Mouse (Mus musculus): ENCODE measurements at regions not wholly inside any gene's neighbourhood (a gene's known extent, or its start where the extent isn't known, plus 50 kb on each side); places are given as distances from the start of the nearest gene placed in this dataset.

GRCm38 (mm10) chr12:44145321-44145720 is 64.8 kb downstream of the Dnajb9 start:
- H3K4me3 ChIP-seq, result no peak overlapping the region
- no peak for DNase-seq (ENCODE audit: extremely low spot score in 1 of 2, low spot score in 2 of 2)
- H3K27ac ChIP-seq, result peak overlapping the region; percentile 79; the same call in 1 of the 2 replicates
- intact Hi-C loops (cut with DNase I), result loop anchor here (1.0 to 5.0 kb wide), 2 partner anchors 318 to 503 kb away; no protein-coding TSS in a partner anchor
- TF ChIP-seq CTCF (IDR thresholded peaks at IDR 0.05), result no peak

GRCm38 (mm10) chr12:44139026-44139425 is 71.1 kb downstream of the Dnajb9 start:
- TF ChIP-seq CTCF (IDR thresholded peaks at IDR 0.05), result no peak
- no peak for DNase-seq (ENCODE audit: extremely low spot score in 1 of 2, low spot score in 2 of 2)
- Histone ChIP-seq H3K4me3 (no peak overlapping the region), H3K27ac (peak overlapping the region; percentile 83)
- intact Hi-C loops (cut with DNase I), result no loop called here

- intact Hi-C loops (cut with DNase I), result no loop called here
- no peak overlapping the region for H3K27ac ChIP-seq
- DNase-seq (ENCODE audit: extremely low spot score in 1 of 2, low spot score in 2 of 2), result no peak
- H3K4me3 ChIP-seq, result no peak overlapping the region
- TF ChIP-seq CTCF (IDR thresholded peaks at IDR 0.05), result no peak
Observed at GRCm38 (mm10) chr12:44128874-44129273, 81.3 kb downstream of the Dnajb9 start.

GRCm38 (mm10) chr12:44105085-44105484 is 105.0 kb downstream of the Dnajb9 start:
- intact Hi-C loops (cut with DNase I), result loop anchor here (2.0 kb wide), 1 partner anchor 278 kb away; no protein-coding TSS in a partner anchor
- DNase-seq (ENCODE audit: extremely low spot score in 1 of 2, low spot score in 2 of 2), result no peak
- peak; percentile 71 for TF ChIP-seq CTCF (IDR thresholded peaks at IDR 0.05)
- Histone ChIP-seq H3K4me3 (no peak overlapping the region), H3K27ac (no peak overlapping the region)

- no peak for TF ChIP-seq CTCF (IDR thresholded peaks at IDR 0.05)
- Histone ChIP-seq H3K4me3 (no peak overlapping the region), H3K27ac (peak overlapping the region; percentile 56)
- intact Hi-C loops (cut with DNase I), result no loop called here
- DNase-seq (ENCODE audit: extremely low spot score in 1 of 2, low spot score in 2 of 2), result no peak
Observed at GRCm38 (mm10) chr12:44099188-44099587, 110.9 kb downstream of the Dnajb9 start.

- intact Hi-C loops (cut with DNase I), result no loop called here
- no peak for TF ChIP-seq CTCF (IDR thresholded peaks at IDR 0.05)
- DNase-seq (ENCODE audit: extremely low spot score in 1 of 2, low spot score in 2 of 2), result no peak
- Histone ChIP-seq H3K4me3 (no peak overlapping the region), H3K27ac (no peak overlapping the region)
Observed at GRCm38 (mm10) chr12:44071766-44072165, 138.4 kb downstream of the Dnajb9 start.

GRCm38 (mm10) chr12:44056493-44057163 is 153.5 kb downstream of the Dnajb9 start:
- intact Hi-C loops (cut with DNase I), result no loop called here
- Histone ChIP-seq H3K4me3 (no peak overlapping the region), H3K27ac (no peak overlapping the region)
- no peak for TF ChIP-seq CTCF (IDR thresholded peaks at IDR 0.05)
- DNase-seq (ENCODE audit: extremely low spot score in 1 of 2, low spot score in 2 of 2), result no peak

GRCm38 (mm10) chr12:44045806-44046205 is 164.3 kb downstream of the Dnajb9 start:
- DNase-seq (ENCODE audit: extremely low spot score in 1 of 2, low spot score in 2 of 2), result no peak
- intact Hi-C loops (cut with DNase I), result no loop called here

GRCm38 (mm10) chr12:44044388-44045105 is 165.6 kb downstream of the Dnajb9 start:
- H3K27ac ChIP-seq, result no peak overlapping the region
- no peak for DNase-seq (ENCODE audit: extremely low spot score in 1 of 2, low spot score in 2 of 2)
- H3K4me3 ChIP-seq, result no peak overlapping the region
- no peak for TF ChIP-seq CTCF (IDR thresholded peaks at IDR 0.05)
- intact Hi-C loops (cut with DNase I), result no loop called here

More at GRCm38 (mm10) chr12:44045806-44046205, 164.3 kb downstream of the Dnajb9 start:
- Histone ChIP-seq H3K27ac (no peak overlapping the region), H3K4me3 (no peak overlapping the region)
- no peak for TF ChIP-seq CTCF (IDR thresholded peaks at IDR 0.05)

- TF ChIP-seq CTCF (IDR thresholded peaks at IDR 0.05), result no peak
- no peak overlapping the region for H3K27ac ChIP-seq
- intact Hi-C loops (cut with DNase I), result no loop called here
- DNase-seq (ENCODE audit: extremely low spot score in 1 of 2, low spot score in 2 of 2), result no peak
- H3K4me3 ChIP-seq, result no peak overlapping the region
Observed at GRCm38 (mm10) chr12:44006795-44007194, 203.3 kb downstream of the Dnajb9 start.

- no peak overlapping the region for H3K4me3 ChIP-seq
- TF ChIP-seq CTCF (IDR thresholded peaks at IDR 0.05), result no peak
- no peak for DNase-seq (ENCODE audit: extremely low spot score in 1 of 2, low spot score in 2 of 2)
- no peak overlapping the region for H3K27ac ChIP-seq
- intact Hi-C loops (cut with DNase I), result no loop called here
Observed at GRCm38 (mm10) chr12:43983548-43983947, 226.6 kb downstream of the Dnajb9 start.

- DNase-seq (ENCODE audit: extremely low spot score in 1 of 2, low spot score in 2 of 2), result no peak
- TF ChIP-seq CTCF (IDR thresholded peaks at IDR 0.05), result no peak
- intact Hi-C loops (cut with DNase I), result loop anchor here (2.0 kb wide), 1 partner anchor 15 kb away; no protein-coding TSS in a partner anchor
- H3K27ac ChIP-seq, result no peak overlapping the region
- no peak overlapping the region for H3K4me3 ChIP-seq
Observed at GRCm38 (mm10) chr12:43963973-43964372, 246.2 kb downstream of the Dnajb9 start.

Data from left cerebral cortex, adult 2 months (tissue).